Mouse (Mus musculus) small intestine, adult 2 months (tissue): ENCODE measurements at regions not wholly inside any gene's neighbourhood (a gene's known extent, or its start where the extent isn't known, plus 50 kb on each side); places are given as distances from the start of the nearest gene placed in this dataset.

Source experiments
- CTCF ChIP-seq: fragments of 200-500 bp; IDR thresholded peaks from 2 replicates; pipeline ENCODE4 v1.5.1; 2012; ENCODE audit warnings: low read depth, mild to moderate bottlenecking, control low read depth, inconsistent platforms, low read length, moderate library complexity, mixed read lengths; ENCODE audit not compliant: insufficient replicate concordance, insufficient read length; ENCODE audit errors: extremely low read depth
- POLR2A ChIP-seq: fragments of 200-500 bp; IDR thresholded peaks from 2 replicates; pipeline ENCODE4 v1.6.1; 2012; ENCODE audit warnings: low read depth, mild to moderate bottlenecking, control low read depth, inconsistent platforms, low read length, moderate library complexity

DNA sequence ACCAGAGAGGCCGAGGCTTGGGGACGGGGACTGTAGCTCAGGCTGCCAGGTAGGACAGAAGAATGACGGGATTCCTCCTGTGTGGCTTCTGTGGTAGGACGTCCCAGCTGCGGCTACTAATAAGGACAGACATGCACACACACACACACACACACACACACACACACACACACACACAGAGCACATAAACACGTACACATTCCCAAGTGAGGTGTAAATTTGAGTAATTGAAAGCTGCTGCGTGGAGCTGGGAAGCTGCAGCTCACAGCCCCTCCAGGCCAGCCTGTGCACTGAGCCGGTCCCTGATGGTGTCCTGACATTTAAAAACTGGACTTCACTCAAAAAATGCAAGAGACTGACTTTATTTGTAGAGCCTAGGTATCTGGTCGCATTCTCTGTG lies 139.3 kb downstream of the Bmp7 start:
- TF ChIP-seq POLR2A (no peak), CTCF (no peak)
